Mouse (Mus musculus) heart, embryonic 12.5 days (tissue): ENCODE measurements around the gene Iqce. TPM values are rescaled to one million over a fixed set of nuclear protein-coding genes. Genes with fewer than 3 reads are reported as not detected.

ENCODE experiments used
- ATAC-seq: fragments of 200-750 bp; cut with Nextera tagmentation; 2 replicates; pipeline ENCODE4 v1.8.0; 2017; ENCODE audit warnings: moderate TSS enrichment, moderate library complexity; ENCODE audit not compliant: insufficient number of reproducible peaks, low FRiP score
- H3K27ac ChIP-seq: fragments of 300-500 bp; sonication (generic); 2 replicates; pipeline ENCODE4 v1.5.1; 2016; ENCODE audit warnings: mild to moderate bottlenecking, moderate library complexity; ENCODE audit not compliant: poor library complexity, severe bottlenecking
- H3K27me3 ChIP-seq: fragments of 300-500 bp; sonication (generic); replicated peaks from 2 replicates; pipeline ENCODE4 v1.6.1; 2016; ENCODE audit warnings: mild to moderate bottlenecking, moderate library complexity
- H3K36me3 ChIP-seq: fragments of 300-500 bp; sonication (generic); 2 replicates; pipeline ENCODE4 v1.6.1; 2016; ENCODE audit warnings: mild to moderate bottlenecking, moderate library complexity
- H3K4me1 ChIP-seq: fragments of 300-500 bp; sonication (generic); replicated peaks from 2 replicates; pipeline ENCODE4 v1.6.1; 2016; ENCODE audit warnings: mild to moderate bottlenecking
- H3K4me2 ChIP-seq: fragments of 300-500 bp; sonication (generic); 2 replicates; pipeline ENCODE4 v1.6.1; 2016; ENCODE audit warnings: mild to moderate bottlenecking, moderate library complexity
- H3K4me3 ChIP-seq: fragments of 300-500 bp; sonication (generic); 2 replicates; pipeline ENCODE4 v1.5.1; 2016; ENCODE audit warnings: mild to moderate bottlenecking
- H3K9ac ChIP-seq: fragments of 300-500 bp; sonication (generic); 2 replicates; pipeline ENCODE4 v1.6.1; 2016; ENCODE audit warnings: mild to moderate bottlenecking, moderate library complexity
- H3K9me3 ChIP-seq: fragments of 300-500 bp; sonication (generic); replicated peaks from 2 replicates; pipeline ENCODE4 v1.6.1; 2016; ENCODE audit warnings: mild to moderate bottlenecking, moderate library complexity
- whole genome bisulfite sequencing: fragments of 180-500 bp; shearing (Covaris S2); methylation state at CpG from one replicate; pipeline ENCODE4 v1.1.7; 2016; 5-methylcytosine and 5-hydroxymethylcytosine counted together
- polyA plus RNA-seq: library from polyadenylated mRNA; unstranded; fragments of >200 nt; fragmentation: Nextera tagmentation; extraction: Ambion mirVana; gene quantifications from 2 replicates; pipeline ENCODE4 v1.2.1, GENCODE M21; 2016

Iqce gene
- polyA plus RNA-seq, 1 experiment from 2014 or later: 12.4 TPM

GRCm38 (mm10) chr5:140704378-140705251 lies 2.4 kb upstream of the Iqce start, which contains the start of gene Brat1:
Gene Brat1 (plus strand): TSS chr5:140705011.
- peak within 1 kb of the TSS; percentile 90 for H3K4me2 ChIP-seq
- no peaks in the 10 kb centered on the region for H3K9me3 ChIP-seq
- whole genome bisulfite sequencing: 0% methylated on average over 69 of the region's 69 CpGs
- peak; percentile 97 for ATAC-seq
- H3K9ac ChIP-seq: peak within 1 kb of the TSS; percentile 85
- peaks cover 34% of the 10 kb centered on the region for H3K4me1 ChIP-seq
- peaks cover 20% of the 10 kb centered on the region for H3K36me3 ChIP-seq
- peak within 1 kb of the TSS; percentile 65 for H3K4me3 ChIP-seq
- peak within 1 kb of the TSS; percentile 83 for H3K27ac ChIP-seq
- H3K27me3 ChIP-seq: no peaks in the 10 kb centered on the region

DNA sequence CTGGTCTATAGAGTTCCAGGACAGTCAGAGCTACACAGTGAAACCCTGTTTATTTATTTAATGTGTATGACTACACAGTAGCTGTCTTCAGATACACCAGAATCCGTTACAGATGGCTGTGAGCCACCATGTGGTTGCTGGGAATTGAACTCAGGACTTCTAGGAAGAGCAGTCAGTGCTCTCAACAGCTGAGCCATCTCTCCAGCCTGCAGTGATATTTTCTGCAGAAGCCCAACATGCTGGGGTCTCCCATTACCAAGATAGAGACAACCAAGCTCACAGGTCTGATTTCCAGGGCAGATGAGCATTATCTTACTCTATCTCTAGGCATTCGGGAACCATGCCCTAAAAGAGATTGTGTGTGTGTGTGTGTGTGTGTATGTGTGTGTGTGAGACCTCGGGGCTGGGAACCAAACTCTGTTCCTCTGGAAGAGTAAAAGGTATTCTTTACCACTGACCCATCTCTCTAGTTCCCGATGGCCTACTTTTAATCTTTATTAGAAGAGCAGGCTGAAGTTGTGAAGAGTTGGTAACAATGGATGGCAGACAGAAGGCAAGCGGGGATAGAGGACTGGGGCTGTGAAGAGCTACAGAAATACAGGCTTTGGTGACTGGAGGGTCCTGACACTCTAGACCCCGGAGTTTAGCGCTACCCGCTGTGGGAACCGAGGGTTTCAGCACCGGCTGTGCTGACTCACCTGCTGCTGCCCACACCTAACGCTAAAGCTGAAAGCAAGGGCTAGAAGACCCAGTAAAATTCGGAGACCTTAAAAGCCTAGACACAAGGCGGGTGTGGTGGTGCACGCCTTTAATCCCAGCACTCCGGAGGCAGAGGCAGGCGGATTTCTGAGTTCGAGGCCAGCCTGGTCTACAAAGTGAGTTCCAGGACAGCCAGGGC lies 1.6 kb upstream of the Iqce start:
- H3K9ac ChIP-seq: peak overlapping the region; percentile 57; the same call in 1 of the 2 replicates
- H3K4me2 ChIP-seq: peak overlapping the region; percentile 90
- ATAC-seq: no peak
- WGBS: 32% methylated on average over 17 of the region's 17 CpGs
- no peaks in the 10 kb centered on the region for H3K27me3 ChIP-seq
- peaks cover 37% of the 10 kb centered on the region for H3K4me1 ChIP-seq
- H3K27ac ChIP-seq: peak overlapping the region; percentile 57
- H3K36me3 ChIP-seq: peaks cover 17% of the 10 kb centered on the region
- peak overlapping the region; percentile 65 for H3K4me3 ChIP-seq
- no peaks in the 10 kb centered on the region for H3K9me3 ChIP-seq

DNA sequence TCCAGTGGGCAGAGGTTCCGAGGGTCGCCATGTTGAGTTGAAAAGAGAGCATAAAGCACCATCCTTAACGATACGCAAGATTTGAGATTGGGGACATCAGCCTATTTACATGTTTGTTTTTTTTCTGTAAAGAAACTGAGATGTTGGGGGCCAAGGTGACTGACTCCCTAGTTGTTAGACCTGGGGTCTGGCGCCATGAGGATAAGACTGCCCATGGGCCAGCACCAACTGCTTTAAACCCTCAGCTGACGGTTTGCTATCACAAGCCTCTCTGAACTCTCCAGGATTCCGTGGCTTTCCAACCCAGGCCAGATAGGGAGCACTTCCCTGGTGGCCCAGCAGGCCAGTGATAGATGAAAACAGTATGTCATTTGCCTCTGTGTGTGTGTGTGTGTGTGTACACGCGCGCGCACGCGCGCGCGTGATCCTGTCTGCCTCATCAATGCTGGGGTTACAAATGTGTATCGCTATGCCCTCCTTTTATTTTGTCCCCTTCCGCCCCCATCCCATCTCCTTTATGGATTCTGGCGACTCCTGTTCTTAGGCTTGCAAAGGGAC lies 519 bp upstream of the Iqce start:
- peak overlapping the region; percentile 74 for H3K4me3 ChIP-seq
- H3K4me1 ChIP-seq: peaks cover 37% of the 10 kb centered on the region
- ATAC-seq: no peak
- no peaks in the 10 kb centered on the region for H3K9me3 ChIP-seq
- H3K27me3 ChIP-seq: no peaks in the 10 kb centered on the region
- peaks cover 12% of the 10 kb centered on the region for H3K36me3 ChIP-seq
- 48% methylated on average over 19 of the region's 19 CpGs for WGBS
- H3K27ac ChIP-seq: peak overlapping the region; percentile 77
- H3K4me2 ChIP-seq: peak overlapping the region; percentile 84
- peak overlapping the region; percentile 77; the same call in 1 of the 2 replicates for H3K9ac ChIP-seq

DNA sequence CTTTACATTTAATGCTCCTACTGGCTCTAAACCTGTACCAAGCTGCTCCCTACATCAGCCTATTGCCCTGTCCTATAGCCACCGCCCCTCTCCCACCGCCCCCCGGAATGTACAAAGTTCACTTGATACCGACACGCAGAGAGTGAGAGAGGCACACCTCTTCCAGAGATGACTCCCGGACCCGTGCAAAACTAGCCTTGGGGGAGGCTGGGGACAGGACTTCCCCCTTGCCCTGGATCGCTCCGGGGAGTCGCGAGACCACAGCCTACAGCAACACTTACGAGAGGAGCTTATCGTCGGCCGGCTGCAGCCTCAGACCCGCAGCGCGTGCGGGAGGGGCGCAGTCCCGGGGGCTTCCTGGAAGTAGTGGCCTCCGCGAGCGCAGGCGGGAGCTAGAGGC lies 517 bp downstream of the Iqce start:
- 1% methylated on average over 25 of the region's 25 CpGs for WGBS
- ATAC-seq: no peak
- Histone ChIP-seq H3K9me3 (no peaks in the 10 kb centered on the region), H3K4me2 (peak overlapping the region; percentile 84), H3K4me3 (peak overlapping the region; percentile 74), H3K27me3 (no peaks in the 10 kb centered on the region), H3K4me1 (peaks cover 37% of the 10 kb centered on the region), H3K36me3 (peaks cover 15% of the 10 kb centered on the region), H3K27ac (peak overlapping the region; percentile 77), H3K9ac (peak overlapping the region; percentile 77)

DNA sequence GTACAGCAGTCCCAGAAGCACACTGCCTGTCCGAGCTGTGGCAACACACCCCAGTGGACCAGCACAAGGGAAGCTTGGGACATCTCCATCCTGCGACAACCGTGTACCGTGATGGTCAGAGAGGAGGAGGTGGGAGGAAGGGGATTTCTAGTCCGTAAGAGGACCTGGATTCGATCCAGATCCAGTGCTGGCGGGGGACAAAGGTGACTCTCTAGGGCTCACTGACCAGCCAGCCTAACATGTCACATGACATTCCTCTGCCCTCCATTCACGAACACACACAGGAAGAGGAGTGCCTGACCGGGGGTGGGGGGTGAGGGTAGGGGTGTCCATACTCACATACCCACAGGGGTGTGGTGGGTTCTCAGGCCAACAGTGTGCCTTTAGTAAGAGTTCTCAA lies 2.4 kb downstream of the Iqce start:
- Histone ChIP-seq H3K27me3 (no peaks in the 10 kb centered on the region), H3K9me3 (no peaks in the 10 kb centered on the region), H3K4me2 (no peak overlapping the region), H3K9ac (no peak overlapping the region), H3K27ac (no peak overlapping the region), H3K4me1 (peaks cover 27% of the 10 kb centered on the region), H3K4me3 (no peak overlapping the region), H3K36me3 (peaks cover 30% of the 10 kb centered on the region)
- ATAC-seq: no peak
- 74% methylated on average over 9 of the region's 9 CpGs for WGBS

DNA sequence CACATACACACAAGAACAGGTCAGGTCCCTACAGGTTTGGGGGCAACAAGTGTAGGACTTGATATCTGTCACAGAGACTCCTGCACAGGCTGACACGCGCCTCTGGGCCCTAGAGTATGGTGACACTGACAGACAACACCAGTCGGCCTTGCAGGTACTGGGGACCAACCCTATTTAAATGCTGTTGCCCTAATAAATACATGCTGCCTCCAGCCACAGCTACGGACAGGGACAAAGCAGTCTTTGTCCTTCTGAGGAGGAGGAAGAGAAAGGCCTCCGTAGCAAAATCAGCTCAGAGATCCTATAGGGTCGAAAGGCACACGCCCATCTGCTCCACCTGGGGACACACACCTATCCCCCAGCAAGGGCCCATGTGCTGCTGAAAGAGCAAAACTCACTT lies 6.2 kb downstream of the Iqce start:
- ATAC-seq: no peak

DNA sequence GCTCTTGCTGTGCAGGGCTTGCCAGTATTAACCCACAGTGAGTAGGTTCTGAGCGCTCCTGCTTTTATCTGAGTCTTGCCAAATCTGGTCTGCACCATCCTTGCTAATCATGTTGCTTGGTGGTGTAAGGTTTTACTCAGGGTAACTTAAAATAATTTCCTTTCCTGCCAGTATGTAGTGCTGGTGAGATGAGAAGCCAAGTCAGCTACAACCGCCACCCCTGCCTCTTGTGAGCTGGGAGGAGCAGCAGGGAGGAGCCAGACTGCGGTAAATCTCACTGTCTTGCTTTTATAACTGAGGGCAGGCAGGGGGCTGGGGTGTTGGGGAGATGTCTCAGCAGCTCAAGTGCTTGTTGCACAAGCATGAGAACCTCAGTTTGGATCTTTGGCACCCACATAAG lies 13.7 kb downstream of the Iqce start:
- no peaks in the 10 kb centered on the region for H3K4me1 ChIP-seq
- ATAC-seq: no peak
- H3K36me3 ChIP-seq: peaks cover 32% of the 10 kb centered on the region
- H3K4me3 ChIP-seq: no peak overlapping the region
- no peak overlapping the region for H3K9ac ChIP-seq
- H3K27ac ChIP-seq: no peak overlapping the region
- H3K9me3 ChIP-seq: no peaks in the 10 kb centered on the region
- 70% methylated on average over 3 of the region's 3 CpGs for WGBS
- H3K27me3 ChIP-seq: no peaks in the 10 kb centered on the region
- H3K4me2 ChIP-seq: no peak overlapping the region

More for the DNA sequence above, 6.2 kb downstream of the Iqce start:
- H3K4me1 ChIP-seq: peaks cover 12% of the 10 kb centered on the region
- no peaks in the 10 kb centered on the region for H3K27me3 ChIP-seq
- no peak overlapping the region for H3K4me3 ChIP-seq
- no peak overlapping the region for H3K9ac ChIP-seq
- no peak overlapping the region for H3K4me2 ChIP-seq
- no peaks in the 10 kb centered on the region for H3K9me3 ChIP-seq
- H3K36me3 ChIP-seq: peaks cover 39% of the 10 kb centered on the region
- H3K27ac ChIP-seq: no peak overlapping the region
- 82% methylated on average over 7 of the region's 7 CpGs for WGBS

GRCm38 (mm10) chr5:140684343-140685148 lies 17.6 kb downstream of the Iqce start:
- H3K9ac ChIP-seq: no peak overlapping the region
- no peak overlapping the region for H3K4me2 ChIP-seq
- no peak overlapping the region for H3K27ac ChIP-seq
- no peaks in the 10 kb centered on the region for H3K9me3 ChIP-seq
- 66% methylated on average over 16 of the region's 16 CpGs for WGBS
- ATAC-seq: no peak
- H3K4me3 ChIP-seq: no peak overlapping the region
- H3K36me3 ChIP-seq: peaks cover 18% of the 10 kb centered on the region
- no peaks in the 10 kb centered on the region for H3K27me3 ChIP-seq
- H3K4me1 ChIP-seq: no peaks in the 10 kb centered on the region

GRCm38 (mm10) chr5:140682113-140682512 lies 20.1 kb downstream of the Iqce start:
- Histone ChIP-seq H3K4me3 (no peak overlapping the region), H3K27ac (no peak overlapping the region), H3K4me2 (no peak overlapping the region), H3K4me1 (no peaks in the 10 kb centered on the region), H3K27me3 (no peaks in the 10 kb centered on the region), H3K9me3 (no peaks in the 10 kb centered on the region), H3K9ac (no peak overlapping the region), H3K36me3 (peaks cover 16% of the 10 kb centered on the region; the same call in 1 of the 2 replicates)
- no peak for ATAC-seq
- 83% methylated on average over 6 of the region's 6 CpGs for WGBS

DNA sequence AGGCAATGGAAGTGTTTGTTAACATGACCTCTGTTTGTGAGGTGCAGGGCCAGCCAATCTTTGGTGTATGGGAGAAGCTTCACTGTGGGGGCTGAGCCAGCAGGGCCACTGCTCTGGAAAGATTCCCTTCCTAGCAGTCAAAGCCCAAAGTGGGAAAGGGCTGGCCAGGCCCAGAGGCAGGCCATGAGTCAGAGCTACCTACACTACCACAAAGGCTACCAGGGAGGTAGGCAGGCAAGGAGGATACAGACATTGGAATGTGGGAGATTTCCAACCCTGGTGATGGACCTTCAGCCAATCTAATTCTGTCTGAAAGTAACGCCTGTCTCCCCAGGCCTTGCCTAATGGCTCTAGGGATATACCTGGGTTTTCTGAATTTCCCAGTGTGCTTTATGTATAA lies 21.2 kb downstream of the Iqce start:
- 83% methylated on average over 1 of the region's 1 CpGs for WGBS
- H3K27me3 ChIP-seq: no peaks in the 10 kb centered on the region
- no peak overlapping the region for H3K27ac ChIP-seq
- H3K36me3 ChIP-seq: peaks cover 26% of the 10 kb centered on the region; the same call in 1 of the 2 replicates
- no peak for ATAC-seq
- no peaks in the 10 kb centered on the region for H3K9me3 ChIP-seq
- no peaks in the 10 kb centered on the region for H3K4me1 ChIP-seq
- no peak overlapping the region for H3K4me2 ChIP-seq
- no peak overlapping the region for H3K9ac ChIP-seq
- no peak overlapping the region for H3K4me3 ChIP-seq
